Mouse (Mus musculus) urinary bladder, postnatal 14 days (tissue): ENCODE data around the gene Pik3r2.

Source experiments
- DNase-seq: peaks from one replicate; pipeline ENCODE4 v3.0.0; 2021; ENCODE audit warnings: low spot score

Gene Pik3r2

DNA sequence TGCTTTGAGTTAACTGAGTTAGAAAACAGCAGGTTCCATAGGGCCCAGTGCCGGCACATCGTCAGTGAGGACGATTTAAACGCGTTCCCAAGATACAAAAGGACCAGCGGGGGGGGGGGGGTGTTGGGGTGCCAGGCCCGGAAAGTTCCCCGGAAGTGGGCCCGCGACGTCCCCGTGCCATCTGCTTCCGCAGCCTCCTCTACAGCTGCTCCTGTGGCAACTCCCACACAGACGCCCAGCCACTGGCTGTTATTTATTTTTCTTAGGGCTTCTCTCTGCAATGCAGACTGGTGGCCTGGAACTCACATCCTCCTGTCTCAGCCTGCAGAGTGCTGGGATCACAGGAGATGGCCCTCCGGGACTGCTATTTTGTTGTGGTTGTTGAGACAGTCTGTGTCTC, 24.6 kb upstream of the Pik3r2 start:
- DNase-seq: no peak

DNA sequence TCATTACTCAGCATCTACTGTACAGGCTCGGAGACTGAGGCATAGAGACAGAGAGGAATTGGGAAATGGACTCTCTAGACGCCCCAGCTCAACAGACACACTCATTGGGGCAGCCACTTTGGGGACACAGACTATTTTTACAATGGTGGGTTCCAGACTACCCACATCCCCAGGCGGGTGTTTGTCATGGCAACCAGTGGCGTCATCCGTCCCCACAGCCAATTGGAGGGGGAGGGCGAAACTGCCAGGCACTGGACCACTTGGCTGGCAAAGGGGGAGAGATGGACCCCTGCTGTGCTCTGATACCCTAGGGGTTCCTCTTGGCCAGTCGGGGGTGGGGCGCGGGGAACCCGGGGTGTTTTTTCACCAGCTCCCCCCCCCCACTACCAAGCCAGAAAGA, 24.1 kb upstream of the Pik3r2 start:
- no peak for DNase-seq

DNA sequence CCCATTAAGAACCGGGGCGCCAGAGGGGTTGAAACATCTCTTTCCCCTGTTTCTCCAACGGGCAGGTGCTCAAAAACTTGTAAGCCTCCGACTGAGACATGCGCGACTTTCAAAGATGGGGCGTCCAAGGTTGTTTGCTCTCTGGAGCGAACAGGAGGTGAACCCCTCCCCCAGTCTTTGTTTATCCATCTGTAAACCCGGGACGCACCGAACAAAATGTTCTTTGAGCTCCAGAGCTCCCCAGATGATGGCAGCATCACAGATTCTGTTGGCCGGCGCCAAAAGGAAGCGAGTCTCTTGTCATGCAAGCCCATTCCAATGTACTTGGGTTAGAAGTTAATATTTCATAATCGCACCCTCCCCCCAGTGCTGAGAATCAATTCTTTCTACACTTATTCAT, 21.8 kb upstream of the Pik3r2 start:
- peak; percentile 61 for DNase-seq

DNA sequence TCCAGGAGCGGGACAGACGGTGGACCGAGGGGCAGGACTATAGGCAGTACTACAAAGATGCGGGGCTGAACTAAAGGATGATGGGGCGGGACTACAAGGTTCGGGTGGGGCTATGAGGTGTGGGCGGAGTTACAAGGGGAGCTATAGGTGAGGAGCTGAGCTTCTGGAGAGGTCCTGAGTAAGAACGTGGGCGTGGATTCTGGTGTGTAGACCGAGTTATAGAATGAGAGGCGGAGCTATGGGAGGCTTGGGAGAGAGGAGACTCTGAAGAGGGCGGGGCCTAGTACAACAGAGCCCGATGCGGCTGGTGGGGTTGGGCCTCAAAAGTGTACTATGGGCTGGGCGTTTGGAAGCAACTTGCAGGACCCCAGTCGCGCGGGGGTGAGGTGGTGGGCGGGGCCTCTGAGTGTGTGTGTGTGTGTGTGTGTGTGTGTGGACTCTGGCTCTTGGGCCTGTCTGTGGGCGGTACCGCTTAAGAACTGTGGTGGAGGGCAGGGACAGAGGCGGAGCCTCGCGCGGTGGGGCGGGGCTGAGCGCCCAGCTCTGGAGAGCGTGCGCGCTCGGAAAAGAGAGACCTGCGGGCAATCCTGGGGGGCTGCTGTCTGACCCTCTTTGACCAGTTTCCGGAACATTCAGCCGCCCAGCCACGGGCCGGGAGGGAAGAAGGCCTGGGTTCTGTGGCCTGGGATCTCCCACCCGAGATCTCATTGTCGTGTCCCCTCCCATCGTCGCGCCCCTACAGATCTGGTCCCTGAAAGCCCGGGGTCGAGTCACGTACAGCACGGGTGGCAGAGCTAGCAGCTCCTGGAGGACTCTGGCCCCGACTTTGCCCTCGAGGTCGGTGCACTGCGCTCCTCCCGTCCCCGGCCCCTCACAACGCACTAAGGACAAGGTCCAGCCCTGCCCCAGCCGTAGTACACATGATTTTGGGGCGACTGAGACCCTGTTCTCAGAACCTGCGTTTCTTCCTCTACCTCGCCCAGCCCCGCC, 20.9 kb upstream of the Pik3r2 start:
- peak; percentile 90 for DNase-seq

DNA sequence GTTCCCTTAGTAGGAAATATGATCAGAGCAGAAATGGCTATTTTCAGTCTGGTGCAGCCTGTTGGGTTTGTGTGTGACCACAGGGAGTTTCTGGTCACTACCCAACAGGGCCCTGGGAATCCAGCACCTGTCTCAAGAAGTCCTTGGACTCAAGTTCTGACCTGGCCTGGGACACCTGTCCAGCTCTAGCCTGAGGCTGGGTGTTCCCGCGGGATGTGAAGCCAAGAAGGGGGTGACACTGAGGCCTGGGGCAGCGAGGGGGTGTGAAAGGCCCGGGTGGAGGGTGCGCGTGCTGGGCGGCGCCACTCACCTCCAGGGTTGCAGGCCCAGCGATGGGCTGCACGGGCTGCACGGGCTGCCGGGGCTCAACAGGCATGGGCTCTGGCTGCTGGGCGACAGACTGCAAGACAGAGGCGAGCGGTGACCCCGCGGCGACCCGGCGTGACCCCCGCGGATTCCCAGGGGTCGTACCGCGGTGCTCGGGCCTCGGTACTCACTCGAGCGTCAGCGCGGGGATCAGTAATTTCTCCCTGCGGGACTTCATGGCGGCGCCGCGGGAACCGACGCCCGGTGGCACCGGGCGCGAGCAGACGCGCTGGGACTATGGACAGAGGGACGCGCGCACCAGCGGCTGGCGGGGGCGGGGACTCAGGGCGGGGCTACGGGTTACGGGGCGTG, 20.0 kb upstream of the Pik3r2 start:
- DNase-seq: no peak

DNA sequence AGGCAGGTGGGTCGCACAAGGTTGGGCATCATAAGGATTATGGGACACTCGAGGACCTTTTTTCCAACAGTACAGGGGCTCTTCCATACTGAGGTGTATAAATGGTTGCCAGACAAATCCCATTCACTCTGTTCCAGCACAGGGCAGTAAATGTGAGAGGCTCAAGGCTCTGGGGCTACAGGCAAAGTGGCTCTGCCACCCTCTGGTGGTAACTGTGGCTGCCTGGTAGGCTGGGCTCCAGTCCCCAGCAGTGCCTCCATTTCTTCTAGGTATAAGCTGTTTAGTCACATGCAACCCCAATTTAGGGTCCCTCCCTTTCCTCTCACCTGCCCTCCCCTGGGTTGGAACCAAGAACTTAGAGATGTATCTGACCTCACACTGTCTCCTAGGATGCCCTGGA, 18.9 kb upstream of the Pik3r2 start:
- DNase-seq: no peak

DNA sequence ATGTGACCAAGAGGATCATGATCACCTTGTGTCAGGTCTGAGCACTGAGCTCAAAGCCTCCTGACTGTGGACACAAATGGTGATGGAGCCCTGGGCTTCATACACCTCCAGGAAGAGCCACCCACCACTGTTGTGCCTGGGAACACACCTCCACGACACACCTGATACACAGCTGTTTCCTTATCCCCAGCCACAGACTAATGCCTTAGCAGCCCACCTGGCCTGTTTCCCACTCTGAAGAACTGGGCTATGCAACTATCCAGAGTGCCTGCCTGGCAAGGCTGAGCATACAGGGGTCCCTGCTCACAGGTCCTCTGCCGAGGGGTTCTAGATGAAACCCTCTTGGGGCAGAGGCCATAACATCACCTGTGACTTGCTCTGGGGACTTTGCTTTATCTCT, 17.7 kb upstream of the Pik3r2 start:
- DNase-seq: no peak

DNA sequence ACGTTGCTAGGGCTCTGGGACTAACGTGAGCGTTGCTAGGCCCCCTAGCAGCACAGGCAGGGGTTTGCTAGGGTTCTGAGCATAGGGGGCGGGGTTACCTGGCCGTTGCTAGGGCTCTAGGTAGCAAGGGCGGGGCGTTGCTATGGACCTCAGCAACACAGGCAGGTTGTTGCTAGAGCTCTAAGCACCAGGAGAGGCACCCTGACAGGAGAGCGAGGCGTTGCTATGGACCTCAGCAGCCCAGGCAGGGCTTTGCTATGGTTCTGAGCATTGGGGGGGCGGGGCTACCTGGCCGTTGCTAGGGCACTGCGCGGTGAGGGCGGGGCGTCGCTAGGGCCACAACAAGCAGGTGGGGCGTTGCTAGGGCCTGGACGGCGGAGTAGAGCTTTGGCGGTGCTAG, 16.2 kb upstream of the Pik3r2 start:
- peak; percentile 84 for DNase-seq

DNA sequence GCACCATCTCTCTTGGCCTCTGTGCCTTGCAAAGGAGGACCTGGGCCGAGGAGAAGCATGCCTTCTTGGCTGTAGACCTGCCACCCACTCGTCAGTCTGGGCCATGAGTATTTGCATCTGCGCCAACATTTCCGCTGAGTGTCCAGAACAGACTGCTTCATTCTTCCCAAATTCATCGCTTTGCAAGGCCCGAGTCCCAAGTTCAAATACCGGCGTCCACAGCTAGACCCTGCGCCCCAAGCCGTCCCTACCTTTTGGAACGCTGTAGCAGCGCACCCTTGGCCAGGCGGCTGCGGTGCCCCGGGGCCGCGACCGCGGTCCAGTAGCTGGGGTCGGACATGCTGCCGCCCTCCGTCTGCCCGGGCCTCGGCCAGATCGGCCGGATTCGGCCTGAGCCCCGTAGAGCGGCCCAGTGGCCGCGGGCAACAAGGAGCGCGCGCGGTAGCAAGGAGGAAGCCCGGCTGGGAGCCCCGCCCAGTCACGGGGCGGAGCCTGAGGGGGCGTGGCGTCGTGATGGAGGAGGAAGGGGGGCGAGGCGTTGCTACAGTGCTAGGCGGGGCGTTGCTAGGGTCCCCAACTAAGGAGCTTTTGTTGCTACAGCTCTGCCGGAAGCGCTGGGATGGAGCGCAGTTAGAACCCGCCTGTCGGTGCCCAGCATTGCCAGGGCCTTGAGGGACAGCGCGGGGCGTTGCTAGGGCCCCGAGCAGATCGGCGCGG, 15.6 kb upstream of the Pik3r2 start:
- DNase-seq: peak; percentile 98

DNA sequence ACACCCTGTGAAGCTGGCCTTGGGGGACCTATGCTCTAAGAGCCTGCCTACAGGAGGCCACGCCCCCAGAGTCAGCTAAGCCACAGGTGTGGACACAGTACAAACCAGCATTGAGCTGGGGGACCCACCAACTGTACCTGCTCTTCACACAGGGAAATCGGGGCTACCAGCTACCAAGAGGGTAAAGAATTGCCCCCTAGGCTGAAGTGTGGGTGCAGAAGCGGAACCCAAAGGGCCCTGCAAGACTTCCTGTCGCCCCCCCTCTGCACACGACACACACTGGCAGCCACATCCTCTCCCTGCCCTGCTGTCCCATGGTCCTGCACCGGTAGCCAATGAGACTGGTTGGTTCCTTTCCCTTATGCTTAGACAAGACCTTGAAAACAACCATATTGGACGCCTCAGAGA, 14.8 kb upstream of the Pik3r2 start:
- DNase-seq: no peak

DNA sequence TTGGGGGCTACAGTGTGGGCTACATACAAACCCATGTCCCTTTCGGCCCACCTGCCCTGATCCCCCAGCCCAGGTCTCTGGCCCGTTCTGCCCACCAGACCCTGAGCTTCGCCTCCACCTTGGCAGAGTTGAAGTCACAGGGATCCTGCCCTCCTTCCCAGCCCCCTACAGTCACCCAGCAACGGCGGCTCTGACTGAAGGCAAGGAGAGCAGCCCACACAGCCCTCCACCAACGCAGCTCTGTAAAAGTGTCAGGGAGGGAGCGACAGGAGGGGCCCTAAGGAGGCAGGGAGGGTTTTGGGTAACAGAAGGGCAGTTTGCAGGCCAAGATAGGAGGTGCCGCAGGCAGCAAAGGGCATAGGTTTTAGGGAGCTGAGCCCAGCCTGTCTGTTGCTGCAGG, 14.3 kb upstream of the Pik3r2 start:
- DNase-seq: no peak

DNA sequence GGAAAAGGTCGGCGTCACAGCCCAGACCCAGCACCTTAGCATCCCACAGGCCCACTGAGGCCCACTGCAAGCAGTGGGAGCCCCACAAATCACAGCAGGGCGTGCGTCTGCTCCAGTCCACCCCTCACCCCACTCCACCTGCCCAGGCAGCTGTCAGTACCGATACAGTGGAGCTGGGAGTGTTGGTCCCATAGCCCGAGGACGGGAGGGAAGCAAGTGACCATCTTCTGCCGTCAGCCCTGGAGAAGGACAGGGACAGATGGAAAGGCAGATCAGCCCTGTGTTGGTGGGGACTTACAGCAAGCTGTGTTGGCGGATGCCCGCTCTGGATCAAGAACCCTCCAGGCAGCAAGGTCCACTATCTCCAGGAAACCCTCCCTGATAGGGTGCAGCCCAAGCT, 12.5 kb upstream of the Pik3r2 start:
- DNase-seq: no peak

DNA sequence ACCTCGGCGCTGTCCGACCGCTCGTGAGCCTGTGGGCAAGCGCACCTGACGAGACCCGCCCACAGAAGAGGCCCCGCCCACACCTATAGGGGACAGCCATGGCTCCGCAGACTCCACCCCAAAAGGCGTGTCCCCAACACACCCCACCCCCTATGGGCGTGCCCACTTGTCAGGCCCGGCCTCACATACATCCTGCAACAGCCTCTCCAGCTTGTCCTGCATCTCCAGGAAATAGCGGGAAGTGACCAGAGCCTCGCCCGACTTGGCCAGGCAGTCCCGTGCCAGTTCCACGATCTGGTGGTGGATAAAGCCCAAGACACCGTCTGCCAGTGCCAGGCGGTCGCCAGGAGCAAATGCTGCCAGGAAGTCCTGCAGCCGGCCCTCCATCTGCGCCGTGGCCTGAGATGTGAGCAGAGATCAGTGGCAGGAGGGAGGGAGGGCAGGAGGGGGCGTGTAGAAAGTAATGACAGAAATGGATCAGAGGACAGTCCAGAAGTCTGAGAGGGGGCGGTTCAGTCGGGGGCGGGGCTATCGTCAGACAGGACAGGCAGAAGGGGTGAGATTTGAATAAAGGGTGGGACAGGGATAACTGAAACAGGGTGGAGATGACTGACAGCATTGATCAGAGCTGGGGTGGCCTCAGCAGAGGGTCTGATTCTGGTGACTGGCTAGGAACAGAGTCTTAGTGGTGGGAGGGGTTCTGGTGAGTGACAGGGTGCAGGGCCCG, 11.6 kb upstream of the Pik3r2 start:
- DNase-seq: peak; percentile 73

DNA sequence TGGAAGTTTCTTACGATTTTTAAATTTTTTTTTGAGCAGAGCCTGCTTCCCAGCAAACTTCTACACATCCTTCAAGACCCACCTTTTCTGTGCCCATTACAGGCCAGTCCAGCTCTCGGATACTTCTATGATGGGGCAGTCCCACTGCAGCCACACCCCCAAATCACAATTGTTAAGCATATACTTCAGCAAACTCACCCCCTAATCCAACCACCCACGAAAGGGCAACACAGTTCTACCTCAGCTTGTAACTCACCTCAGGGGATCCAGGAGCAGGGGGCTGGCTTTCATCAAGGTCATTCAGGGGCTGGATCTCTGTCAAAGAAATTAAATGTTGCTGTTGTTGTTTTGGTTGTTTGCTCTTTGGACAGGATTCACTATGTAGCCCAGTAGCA, 10.5 kb upstream of the Pik3r2 start:
- DNase-seq: no peak

DNA sequence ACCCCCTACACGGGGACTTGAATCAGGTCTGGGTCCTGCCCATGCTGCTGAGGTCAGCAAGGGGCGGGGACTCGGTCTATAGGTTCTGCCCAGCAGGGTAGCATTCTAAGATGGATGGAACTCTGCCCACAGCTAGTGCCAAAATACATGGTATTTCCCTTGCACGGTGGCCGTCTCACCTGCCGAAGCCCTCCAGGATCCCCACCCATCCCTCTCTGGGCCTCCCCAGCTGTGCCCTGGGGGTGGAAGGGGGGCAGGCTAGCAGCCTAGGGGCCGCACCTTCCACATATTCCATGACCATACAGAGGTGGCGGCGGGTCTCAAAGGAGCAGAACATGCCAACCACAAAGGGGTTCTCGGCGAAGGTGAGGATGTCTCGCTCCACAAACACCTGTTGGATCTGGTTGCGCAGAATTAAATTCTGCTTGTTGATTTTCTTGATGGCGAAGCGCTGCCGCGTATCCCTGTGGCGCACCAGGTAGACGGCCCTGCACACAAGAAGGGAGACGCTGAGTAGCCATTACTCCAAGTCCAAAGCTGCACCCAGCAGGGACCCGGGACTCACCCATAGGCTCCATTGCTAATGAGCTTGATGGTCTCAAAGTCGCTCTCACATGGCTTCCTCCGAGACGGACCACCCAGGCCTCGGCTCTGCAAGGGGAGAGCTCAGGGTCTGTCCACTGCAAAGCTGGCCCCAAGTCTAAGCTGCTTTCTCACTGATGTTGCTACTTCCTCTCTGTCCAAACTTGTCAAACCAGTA, 10.0 kb upstream of the Pik3r2 start:
- no peak for DNase-seq

DNA sequence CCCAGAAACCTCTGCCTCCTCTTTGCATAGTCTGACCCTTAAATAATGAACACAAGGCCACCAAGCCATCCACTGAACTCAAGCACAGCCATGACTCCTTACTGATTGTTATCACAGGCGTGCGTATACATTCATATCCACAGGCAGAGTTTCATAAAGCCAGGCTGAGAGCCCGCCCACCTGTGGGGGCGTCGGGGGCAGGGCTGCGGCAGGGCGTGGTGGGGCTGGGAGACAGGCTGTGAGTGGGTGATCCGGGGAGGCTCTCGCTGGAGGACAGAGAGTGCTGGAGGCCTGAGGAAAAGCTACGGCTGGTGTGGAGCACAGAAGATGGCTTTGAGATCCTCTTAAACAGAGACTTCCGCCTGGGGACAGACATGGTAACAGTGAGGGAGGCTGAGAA, 3.6 kb upstream of the Pik3r2 start:
- no peak for DNase-seq

DNA sequence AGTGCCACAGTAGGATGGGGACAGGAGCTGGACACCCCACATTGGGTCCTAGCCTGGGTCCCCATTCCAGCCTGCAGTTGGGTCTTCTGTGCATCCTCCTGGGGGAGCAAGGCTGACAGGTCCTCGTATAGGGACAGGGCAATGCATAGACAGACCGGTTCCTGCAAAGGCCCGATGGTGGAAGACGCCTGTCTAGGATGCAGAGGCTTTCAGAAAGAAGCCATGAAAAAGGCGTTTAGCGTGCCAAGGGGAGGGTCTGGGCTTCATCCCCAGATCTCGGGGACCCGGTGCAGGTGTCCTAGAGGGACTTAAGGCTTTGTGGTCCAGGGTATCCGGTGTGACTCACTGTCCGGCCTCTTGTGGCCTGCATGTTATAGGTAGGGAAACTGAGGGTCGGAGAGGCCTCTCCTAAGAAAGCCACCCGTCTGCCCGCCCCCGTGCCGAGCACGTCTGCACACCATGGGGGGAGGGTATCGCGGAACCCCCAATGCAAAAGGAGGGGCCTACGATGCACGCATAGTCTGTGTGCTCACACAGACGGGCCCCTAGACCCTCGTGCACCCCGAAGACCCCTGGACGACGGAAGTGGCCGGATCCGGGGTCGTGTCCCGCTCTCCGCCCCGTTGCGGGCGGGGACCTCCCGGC, 540 bp downstream of the Pik3r2 start:
- DNase-seq: no peak

DNA sequence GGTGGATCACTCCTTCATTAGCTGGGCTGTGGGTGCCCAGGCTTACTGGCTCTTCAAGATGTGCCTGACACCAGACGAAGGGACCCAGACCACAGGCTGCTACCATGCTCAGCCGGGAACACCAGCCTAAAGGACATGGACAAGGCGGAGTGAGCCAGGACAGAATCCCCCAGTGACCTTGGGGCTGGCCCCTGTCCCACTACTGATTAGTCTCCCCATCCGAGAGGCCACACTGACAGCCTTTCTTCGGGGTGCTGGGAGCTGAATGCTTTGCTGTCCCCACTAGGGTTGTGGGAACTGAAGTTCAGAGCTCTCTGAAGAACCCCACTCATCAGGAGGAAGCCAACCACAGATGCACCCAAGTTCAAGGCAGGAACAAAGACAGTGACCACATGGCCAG, 1.3 kb downstream of the Pik3r2 start:
- DNase-seq: no peak

DNA sequence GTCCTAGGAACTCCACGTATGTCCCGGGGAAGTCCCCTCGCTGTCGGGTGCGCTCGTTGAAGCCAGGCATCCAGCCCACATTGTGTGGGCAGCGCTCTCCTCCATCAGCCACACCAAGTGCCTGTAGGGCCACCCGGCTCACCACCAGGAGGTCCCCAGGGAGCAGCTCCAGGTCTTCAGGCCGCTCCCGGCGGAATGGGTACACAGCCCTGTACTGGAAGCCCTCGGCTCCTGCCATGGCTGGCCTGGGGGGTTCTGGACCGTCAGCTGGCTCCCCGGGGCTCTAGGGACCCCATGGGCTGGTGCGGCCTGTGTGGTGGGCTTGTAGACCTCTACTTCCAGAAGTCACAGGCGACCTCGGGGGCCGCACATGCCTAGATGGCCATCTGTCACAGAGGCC, 1.8 kb downstream of the Pik3r2 start:
- no peak for DNase-seq

DNA sequence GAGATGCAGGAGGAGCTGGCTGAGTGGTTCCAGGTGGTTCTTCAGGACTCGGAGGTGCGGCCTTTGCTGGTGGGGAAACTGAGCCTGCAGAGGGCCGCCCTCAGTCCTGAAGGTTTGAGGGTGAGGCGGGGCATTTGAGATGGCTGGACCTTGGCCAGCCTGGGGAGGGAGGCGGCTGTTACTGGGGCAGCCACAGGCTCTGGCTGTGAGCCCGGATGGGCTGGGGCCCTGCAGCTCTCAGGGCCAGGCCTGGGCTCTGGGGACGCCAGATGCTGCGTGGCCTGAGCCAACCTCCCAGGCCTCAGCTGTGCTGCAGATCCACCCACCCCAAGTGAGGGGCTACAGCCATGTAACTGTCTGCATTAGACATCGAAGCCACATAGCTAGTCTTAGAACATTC, 2.7 kb downstream of the Pik3r2 start:
- DNase-seq: peak; percentile 82

DNA sequence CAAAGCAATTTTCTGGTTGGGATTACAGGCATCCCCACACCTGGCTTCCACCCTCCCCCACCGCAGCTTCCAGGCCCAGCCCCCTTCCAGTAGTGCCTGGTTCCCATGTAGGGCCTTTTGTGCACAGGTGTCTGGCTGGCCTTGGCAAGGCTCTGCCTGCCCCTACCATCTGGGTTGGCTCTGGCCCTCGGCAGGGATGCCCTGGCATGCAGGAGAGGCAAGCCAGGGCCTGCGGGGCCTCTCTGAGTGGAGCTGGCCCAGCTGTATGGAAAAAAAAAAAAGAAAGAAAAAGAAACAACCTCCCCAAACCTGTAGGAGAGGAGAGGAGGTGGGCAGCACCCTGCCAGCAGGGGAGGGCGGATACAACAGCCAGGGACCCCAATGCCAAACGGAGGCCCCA, 3.1 kb downstream of the Pik3r2 start:
- DNase-seq: peak; percentile 67
